Mouse (Mus musculus) E14TG2a.4 (cell line): ENCODE data around the gene Bag5.

Experiments used
- CTCF ChIP-seq: conservative IDR thresholded peaks from 2 replicates; pipeline ENCODE4 v1.5.1; 2014; ENCODE audit warnings: low read length
- NANOG ChIP-seq: IDR thresholded peaks from 2 replicates; pipeline ENCODE4 v1.6.1; 2014; ENCODE audit warnings: borderline replicate concordance, low read length, mixed read lengths

GRCm38 (mm10) chr12:111665041-111665880 is 47.8 kb downstream of the Bag5 start:
- TF ChIP-seq CTCF: 0 out of 2 replicates have a peak, but pooled peaks have one; percentile 1
- TF ChIP-seq NANOG: no peak
